Mouse (Mus musculus) CH12.LX (cell line): ENCODE data around the gene Gas7.

Source experiments
- CTCF ChIP-seq, 2 experiments: IDR thresholded peaks in 1 of 2; conservative IDR thresholded peaks in 1 of 2; 2 replicates each; pipeline ENCODE4 v1.5.1; 2011 to 2012; ENCODE audit warnings: low read depth in 2 of 2, low read length in 2 of 2, improper control_type of control experiment in 1 of 2, inconsistent platforms in 1 of 2, mild to moderate bottlenecking in 1 of 2, moderate library complexity in 1 of 2
- EP300 ChIP-seq: IDR thresholded peaks from 2 replicates; pipeline ENCODE4 v1.6.1; 2011; ENCODE audit warnings: low read length, improper control_type of control experiment
- POLR2A ChIP-seq: IDR thresholded peaks from 2 replicates; pipeline ENCODE4 v1.6.1; 2011; ENCODE audit warnings: low read depth, mild to moderate bottlenecking, improper control_type of control experiment, low read length
- RAD21 ChIP-seq: IDR thresholded peaks from 2 replicates; pipeline ENCODE4 v1.6.1; 2011; ENCODE audit warnings: low read depth, mild to moderate bottlenecking, low read length, improper control_type of control experiment, moderate library complexity
- SIN3A ChIP-seq: IDR thresholded peaks from 2 replicates; pipeline ENCODE4 v1.6.1; 2012; ENCODE audit warnings: low read length, improper control_type of control experiment, inconsistent platforms

DNA sequence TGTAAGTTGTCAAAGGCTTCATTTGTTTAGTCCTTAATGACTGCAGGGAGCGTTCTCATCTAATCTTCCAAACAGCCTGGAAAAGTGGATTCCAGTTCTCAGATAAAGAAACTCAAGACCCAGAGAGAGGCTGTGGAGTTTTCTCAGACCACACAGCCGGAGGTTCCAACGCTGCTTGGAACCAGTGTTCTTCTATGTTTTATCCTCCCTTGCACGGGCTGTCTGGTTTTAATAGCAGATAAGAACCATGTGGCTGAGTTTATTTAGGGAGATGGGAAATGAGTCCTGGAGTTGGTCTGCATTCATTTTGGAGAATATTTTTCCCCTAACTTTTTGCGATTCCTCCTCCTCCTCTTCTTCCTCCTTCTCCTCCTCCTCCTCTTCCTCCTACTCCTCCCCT is 26.5 kb downstream of the Gas7 start:
- TF ChIP-seq CTCF (conservative IDR thresholded peaks at IDR 0.05 in 1 of 2, IDR thresholded peaks at IDR 0.05 in 1 of 2; ENCODE audit: low read depth in 2 of 2, low read length in 2 of 2) (no peak), POLR2A (no peak), EP300 (no peak), RAD21 (no peak), SIN3A (no peak)
